Mouse (Mus musculus): ENCODE measurements around the gene Rassf8.
A peak's percentile ranks its signal among the peaks of the same experiment; 100 is the strongest.

Gene Rassf8

DNA sequence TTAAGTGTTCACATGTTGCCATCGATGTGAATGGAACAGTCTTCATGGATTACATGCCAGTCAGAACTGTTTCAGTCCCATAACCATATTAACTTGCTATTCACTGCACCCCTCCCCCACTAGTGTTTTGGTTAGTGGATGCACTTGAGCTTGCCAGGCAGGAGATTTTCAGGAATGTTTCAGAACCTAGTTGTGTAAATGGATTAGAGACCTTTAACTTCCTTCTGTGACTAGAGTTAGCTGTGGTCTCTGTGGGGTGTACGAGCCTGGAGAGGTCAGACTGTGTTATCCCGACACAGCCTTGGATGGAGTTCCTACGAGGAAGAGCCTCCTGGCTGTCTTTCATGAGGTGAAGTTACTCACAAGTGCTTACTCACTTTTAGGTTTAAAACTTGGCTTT, 29.7 kb downstream of the Rassf8 start:
- no peak for DNase-seq (ENCODE audit: extremely low spot score)

DNA sequence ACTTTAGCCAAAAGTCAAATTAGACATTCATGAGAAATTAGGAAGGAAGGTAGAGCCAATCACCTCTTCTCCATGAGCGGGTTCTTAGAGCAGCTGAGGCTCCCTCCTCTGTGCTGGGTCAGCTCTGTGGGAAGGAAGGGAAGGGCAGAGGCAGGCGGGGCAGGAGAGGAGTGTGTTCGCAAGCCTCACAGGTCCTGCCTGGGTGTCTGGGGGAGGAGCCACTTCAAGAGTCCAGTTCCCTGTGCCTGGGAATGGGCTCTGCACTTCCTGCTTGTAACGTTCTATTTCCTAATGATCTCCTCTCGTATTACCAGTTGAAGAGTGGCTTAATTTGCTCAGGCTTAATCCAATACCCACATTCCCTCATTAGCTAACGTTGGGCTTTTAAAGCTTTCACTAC, 32.8 kb downstream of the Rassf8 start:
- peak; percentile 17 for DNase-seq (ENCODE audit: extremely low spot score)

DNA sequence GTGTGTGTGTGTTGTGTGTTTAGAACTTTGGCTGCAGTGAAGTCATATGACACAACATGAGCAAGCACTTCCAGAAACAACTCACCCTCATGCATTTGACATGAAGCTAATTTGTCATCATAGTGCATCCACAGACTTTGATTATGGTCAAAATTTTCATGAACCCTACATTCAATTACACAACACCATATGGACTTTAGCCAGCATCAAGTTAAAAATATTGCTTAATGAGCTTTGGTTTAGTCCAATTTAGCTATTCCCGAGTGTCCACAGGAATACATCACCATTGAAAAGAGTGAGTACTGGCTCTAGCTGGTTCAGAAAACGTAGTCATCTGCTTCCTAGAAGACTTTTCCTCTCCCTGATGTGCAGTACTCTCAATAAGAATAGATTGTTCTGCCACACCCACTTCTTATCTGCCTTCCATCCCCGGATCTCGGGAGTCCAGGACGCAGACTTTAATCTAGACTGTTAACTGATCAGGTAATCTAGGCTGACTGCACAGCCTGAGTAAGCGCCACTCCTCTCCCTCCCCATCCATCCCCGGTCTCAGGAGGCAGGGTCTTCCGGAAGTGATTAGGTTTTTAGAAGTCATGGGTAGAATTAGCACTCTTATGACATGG, 33.7 kb downstream of the Rassf8 start:
- no peak for DNase-seq (ENCODE audit: extremely low spot score)

DNA sequence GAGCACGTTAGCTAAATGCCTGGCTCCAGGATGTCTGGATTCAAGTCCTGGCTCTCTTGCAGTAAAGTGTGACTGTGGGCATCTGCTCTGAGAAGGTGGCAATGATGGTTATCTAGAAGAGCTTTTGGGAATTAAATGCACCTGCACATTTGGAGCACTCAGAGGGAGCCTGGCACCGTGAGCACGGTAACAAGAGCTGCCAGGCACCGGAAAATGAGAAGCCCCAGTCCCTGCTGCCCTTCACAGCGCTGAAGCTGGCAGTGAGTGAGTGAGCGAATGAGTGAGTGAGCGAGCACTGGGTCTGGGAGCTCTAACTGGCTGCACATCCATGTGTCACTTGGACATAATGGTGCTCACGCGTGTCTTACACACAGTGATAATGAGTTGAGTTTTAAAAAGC, 34.7 kb downstream of the Rassf8 start:
- no peak for DNase-seq (ENCODE audit: extremely low spot score)

DNA sequence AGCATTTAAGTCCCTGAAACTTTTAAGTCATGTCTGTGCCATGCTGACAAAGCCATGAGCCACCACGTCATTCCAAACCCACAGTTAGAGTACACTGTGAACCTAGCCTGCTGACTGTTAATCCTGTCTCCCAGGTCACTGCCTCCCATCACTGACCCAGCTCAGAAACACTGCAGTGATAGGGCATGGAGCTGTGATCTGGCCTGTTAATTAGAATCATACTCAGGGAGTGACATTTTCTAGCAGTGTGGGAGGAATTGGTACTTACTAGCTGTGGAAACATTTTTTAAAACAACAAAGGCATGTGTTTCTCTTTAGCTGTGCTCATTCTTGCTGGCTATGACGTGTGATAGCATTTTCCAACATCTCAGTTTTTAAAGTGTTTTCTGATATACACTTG, 35.4 kb downstream of the Rassf8 start:
- DNase-seq (ENCODE audit: extremely low spot score), result no peak

DNA sequence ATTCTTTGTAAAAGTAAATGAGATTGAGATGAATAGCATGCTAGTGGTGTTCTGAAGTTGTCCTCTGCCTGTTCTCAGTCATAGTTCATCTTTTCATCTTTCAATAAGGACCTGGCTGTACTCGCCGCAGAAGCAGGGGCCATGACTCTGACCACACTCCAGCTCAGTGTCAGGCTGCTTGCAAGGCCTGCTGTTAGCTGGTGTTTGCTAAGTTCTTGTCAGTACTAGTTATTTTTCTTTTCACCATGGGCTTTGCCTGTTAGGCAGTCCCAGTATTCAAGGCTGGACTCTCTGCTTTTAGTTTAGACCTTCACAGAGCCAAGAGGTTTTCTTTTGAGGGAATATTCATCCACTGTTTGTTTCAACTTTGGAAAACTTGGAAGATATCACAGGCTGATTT, 40.8 kb downstream of the Rassf8 start:
- no peak for DNase-seq (ENCODE audit: extremely low spot score)

DNA sequence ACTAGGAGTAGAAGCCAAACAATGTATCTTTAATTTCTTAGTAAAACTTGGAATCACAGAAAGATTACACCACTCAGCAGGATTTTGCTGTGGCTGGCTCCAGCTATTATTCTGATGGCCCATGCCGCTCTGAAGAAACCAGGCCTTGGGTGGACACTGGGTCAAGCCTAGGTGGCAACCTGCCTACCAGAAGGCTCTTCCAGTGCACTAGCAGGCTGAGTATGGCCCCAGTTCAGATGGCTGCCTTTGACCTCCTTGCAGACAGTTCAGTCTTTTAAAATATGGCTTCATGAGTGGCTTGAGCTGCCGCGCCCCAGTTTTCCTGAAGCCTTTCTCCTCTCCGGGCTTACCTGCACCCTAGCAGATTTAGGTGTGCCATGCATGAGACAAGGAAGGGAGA, 43.2 kb downstream of the Rassf8 start:
- DNase-seq (ENCODE audit: extremely low spot score), result no peak

DNA sequence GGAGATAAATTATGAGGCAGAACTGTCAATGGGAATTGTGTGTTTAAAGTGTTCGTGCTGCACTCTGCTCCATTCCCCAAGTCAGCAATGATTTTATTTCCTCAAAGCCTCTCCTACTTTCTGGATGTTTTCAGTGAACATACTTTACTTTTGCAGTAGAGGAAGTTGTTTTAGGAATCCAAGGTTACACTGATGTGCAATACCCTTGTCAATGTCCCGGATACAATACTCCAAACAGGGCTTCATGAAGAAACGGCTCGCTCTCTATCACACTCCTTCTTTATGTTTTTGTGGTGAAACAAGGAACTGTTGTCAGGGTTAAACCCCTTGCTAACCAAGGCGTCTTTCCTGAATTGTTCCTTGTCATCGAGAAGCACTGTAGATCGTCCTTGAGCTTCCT, 45.8 kb downstream of the Rassf8 start:
- no peak for DNase-seq (ENCODE audit: extremely low spot score)

DNA sequence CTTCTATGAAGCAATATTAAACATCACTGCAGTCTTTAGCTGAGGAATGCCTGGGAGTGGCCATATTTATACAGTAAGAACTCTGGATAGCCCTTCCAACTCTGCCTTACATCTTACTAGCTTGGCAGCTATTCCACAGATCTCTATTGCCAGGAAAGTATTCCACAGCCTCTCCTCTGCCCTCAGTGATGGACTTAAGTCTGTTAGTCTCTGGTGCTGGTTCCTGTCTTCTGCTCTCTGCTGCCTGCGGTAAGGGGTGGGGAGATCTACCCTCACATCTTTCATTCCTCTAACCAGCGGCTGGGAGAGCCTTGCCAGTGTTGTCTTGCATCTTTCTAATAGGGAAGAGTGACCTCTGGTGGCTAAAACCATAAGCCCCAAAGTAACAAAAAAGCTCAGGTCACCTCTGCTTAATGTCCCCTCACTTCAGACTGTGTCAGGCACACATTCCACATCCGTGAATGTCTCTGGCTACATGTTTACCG, 46.6 kb downstream of the Rassf8 start:
- DNase-seq (ENCODE audit: extremely low spot score), result peak; percentile 59

DNA sequence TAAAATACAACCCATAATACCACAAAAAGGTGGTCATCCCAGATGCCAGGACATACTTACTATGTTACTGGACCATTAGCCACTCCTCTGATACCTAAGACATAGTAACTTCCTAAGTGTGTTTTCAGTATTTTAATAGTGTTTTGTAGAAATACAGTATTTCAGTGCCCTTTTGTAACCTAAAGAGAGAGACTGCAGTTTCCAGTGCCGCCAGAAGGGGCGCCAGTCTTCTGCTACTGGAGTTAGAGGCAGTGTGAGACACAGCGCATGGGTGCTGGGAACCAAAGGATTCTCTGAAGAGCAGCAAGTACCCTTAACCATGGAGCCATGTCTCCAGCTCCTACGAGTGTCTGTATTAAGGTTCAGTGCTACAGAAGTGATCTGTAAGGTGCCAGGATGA, 48.1 kb downstream of the Rassf8 start:
- no peak for DNase-seq (ENCODE audit: extremely low spot score)

DNA sequence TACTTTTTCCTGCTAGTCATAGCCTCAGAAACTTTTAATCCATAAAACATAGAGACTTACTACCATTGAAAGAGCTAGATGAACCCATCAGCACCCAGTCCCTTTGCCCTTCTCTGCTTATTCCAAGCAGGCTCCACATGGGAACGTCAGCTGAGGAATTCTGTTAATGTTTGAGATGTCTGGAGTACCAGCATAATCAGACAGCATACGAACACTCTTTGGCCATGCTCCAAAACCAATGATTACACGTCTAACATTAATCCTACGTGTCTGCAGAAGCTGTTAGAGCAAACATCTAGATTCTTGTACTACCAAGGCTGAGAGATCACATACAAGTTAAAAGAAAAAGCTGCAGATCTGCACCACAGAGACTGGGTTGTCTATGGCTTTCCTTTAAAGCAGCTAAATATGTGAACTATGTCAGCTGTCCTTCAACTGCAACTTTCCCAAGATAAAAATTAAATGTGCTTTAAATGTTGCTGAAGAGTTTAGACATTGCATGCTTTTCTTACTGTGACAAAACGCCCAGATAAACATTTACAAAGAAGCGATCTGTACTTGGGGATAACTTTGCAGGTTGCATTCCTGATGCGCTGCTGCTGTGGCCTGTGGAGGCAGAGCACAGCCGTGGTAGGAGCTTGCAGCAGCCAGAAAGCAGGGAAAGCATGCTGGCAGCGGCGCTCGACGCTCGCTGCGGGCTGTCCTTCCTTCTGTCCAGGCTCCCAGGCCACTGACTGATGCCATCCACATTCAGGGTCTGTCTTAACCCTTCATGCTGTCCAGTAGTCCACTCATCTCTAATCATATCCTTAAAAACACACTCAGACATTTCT, 49.9 kb downstream of the Rassf8 start:
- DNase-seq (ENCODE audit: extremely low spot score), result no peak

DNA sequence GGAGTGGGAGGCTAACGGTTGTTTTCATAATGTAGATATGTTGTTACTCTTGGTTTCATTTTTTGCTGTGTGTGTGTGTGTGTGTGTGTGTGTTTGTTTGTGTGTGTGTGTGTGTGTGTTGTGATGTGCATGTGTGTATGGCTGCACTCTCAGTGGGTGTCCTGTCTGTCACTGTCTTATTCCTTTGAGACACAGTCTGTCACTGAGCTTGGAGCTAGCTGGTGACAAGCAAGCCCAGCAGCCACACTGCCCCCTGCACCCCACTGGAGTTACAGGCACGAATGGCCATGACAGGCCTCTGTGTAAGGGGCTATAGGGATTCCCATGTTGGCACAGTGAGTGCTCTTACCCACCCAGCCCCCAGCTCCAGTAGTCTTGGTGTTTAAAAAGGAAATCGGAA, 51.1 kb downstream of the Rassf8 start:
- DNase-seq (ENCODE audit: extremely low spot score), result no peak

DNA sequence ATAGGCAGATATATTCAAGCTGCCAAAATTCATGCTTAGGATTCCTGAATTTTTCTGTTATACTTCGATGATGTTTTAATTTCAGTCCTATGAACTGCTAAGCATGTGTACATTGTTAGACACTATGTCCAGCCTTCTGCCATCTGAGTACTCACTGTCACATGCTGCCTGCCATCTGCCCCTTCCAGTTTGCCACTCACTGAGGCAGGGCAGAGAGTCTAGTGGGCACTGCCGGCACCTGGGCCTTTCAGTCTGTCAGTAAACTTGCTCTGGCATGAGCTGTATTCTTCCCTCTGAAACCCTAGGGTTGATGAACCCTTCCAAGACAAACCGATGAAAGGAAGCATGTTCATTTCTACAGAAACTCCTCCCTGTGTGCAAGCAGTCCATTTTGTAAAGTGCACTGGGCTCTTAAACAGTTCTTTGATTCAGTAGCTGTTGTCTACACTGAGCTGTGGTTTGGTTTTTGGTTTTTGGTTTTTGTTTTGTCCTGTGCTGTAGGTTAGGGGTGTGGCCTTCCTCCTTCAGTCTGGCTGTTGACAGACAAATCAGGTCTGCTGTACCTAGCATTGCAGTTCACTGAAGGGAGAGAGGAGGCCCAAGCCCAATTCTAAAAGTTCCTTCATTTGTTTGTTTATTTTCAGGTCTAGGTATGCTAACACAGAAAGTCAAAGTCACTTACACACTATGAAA, 55.4 kb downstream of the Rassf8 start:
- no peak for DNase-seq (ENCODE audit: extremely low spot score)

DNA sequence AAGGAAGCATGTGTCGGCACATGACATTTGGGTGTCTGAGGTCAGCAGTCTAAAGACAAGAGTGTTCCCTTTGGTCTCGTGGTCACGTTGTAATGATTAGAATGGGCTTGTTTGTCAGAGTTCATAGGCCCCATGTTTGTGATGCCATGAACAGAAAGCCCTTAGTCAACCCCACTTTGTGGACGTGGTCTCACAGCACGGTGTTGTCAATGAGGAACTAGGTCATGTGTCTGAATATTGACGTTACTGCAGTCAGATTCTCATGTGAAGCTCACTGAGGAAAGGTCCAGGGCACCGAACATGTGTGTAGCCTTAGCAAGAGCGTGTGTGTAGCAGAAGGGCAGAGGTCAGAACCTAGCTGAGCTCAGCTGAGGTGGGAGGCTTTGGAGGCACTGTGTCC, 56.3 kb downstream of the Rassf8 start:
- no peak for DNase-seq (ENCODE audit: extremely low spot score)

DNA sequence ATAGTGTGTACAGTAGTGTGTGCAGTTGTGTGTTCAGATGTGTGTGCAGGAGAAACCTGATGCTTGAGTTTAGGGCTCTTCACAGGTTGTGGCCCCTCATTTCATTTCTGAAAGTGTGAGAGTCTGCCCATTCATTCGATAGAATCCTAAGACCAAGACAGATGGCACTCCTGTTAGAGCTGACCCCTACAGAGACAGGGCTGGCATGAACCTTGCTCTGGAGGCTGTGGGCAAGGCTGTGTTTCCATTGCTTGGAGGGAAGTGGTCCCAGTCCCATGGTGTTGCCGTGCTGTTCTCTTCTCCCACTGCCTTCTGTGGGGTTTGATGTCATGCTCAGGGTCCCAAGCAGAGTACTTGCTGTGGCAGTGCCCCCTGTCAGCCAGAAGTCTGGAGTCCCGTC, 57.7 kb downstream of the Rassf8 start:
- no peak for DNase-seq (ENCODE audit: extremely low spot score)

DNA sequence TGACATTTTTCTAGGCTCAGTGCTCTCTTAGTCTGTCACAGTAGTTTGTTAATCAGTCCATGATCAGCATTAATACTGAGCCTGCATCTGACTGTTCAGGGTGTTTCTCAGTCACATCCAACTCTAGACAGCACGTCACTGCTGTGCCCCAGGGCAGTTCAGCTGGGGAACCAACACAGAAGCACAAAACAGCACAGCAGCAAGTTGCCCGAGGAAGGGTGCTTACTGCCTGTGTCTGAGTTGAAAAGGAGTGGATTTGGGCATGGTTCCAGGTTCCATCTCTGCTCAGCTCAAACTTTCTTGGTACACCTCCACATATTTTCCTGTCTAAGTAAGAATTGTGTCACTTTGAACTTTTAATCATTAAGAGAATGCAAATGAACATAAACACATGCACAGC, 60.2 kb downstream of the Rassf8 start:
- DNase-seq (ENCODE audit: extremely low spot score), result no peak

DNA sequence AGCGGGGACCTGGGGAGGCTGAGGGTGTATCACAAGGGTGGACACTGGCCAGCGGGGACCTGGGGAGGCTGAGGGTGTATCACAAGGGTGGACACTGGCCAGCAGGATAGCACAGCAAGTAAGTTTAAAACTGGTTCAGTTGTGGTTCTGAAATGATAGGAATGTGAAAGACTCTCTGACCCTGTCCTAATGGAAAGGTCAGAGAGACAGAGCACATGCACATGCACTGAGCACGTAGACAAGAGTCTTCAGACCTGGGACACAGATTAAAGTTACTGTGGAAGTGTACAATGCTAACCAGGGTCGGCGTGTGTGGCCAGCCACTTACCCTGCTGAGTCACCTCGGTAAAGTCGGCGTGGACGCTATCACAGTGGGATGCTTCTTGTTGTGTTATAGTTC, 61.4 kb downstream of the Rassf8 start:
- DNase-seq (ENCODE audit: extremely low spot score), result no peak

DNA sequence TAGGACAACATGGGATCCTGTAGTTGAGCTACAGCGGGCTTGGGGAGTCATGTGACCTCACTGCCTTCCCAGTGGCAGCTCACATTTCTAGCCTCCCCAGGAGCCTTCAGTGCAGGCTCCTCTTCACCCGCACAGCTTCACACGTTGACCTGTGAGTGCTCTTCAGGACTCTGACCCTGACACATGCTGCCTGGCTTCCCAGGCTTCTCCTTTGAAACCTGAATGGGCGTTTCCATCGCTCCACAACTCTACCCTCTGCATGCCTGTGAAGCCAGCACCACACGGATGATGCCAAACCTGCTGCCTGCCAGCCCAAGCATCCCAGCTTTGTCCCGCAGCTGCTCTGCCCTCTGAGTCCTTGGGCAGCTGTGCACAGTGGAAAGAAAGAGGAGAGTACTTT, 63.0 kb downstream of the Rassf8 start:
- no peak for DNase-seq (ENCODE audit: extremely low spot score)

DNA sequence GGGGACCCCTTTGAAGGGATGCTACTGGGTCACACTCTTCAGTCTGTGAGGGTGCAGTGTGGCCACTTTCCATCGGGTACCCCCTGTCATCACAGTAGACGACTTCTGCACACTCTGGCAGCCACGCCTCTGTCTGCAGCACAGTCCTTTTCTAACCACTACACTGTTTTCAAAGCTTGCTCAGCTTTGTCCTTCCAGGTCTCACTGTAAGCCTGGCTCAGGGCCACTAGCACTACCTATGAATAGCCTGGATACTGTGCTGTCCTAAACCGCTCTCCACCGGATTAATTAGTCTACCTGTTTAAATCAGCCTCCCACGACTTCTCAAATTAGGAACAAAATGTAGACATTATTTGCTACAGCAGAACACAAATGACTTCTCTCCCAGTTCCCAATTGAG, 63.5 kb downstream of the Rassf8 start:
- no peak for DNase-seq (ENCODE audit: extremely low spot score)

DNA sequence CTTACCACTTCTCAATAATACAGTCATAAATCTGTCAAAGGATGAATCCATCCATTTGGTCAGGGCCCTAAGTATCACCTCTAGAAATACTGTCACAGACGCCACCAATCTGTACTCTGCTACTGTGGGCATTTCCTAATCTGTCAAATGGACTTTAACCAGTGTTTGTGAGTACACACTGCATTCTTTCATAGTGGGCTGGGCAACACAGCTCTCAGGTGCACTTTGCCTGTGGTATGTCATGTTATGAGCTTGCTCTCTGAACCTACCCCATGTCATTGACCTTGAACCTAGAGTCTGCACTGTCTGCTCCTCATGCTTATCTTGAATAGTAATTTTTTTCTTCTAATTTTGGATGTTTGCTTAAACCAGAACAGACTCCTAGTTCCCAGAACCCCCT, 64.6 kb downstream of the Rassf8 start:
- DNase-seq (ENCODE audit: extremely low spot score), result no peak

DNA sequence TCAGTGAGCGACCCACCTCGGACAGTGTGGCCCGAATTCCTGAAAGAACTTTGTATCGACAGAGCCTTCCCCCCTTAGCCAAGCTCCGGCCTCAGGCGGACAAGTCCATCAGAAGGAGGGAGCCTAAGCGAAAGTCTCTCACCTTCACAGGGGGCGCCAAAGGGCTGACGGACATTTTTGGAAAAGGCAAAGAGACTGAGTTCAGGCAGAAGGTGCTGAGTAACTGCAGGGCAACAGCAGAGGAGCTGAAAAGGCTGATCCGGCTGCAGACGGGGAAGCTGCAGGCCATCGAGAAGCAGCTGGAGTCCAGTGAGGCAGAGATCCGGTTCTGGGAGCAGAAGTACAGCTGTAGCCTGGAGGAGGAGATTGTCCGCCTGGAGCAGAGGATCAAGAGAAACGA, 68.7 kb downstream of the Rassf8 start:
- peak; percentile 41 for DNase-seq (ENCODE audit: extremely low spot score)

DNA sequence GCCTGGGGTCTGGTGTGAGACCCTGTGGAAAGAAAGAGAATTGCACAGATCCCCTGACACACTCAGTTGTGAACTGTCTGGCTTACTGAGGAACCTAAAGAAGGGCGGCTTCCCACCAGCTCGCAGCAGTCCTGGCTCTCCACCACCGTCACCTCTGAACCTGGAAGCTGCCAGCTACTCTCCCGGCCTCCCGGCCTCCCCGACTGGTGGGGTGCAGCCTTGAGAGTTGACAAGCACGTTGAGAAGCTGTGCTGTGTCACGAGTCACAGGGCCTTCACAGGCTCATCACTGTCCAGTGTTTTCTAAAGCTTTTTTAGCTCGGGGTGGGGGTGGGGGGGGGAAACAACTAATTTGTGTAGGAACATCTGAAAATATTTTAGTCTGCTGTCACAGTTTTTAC, 72.6 kb downstream of the Rassf8 start:
- DNase-seq (ENCODE audit: extremely low spot score), result no peak

DNA sequence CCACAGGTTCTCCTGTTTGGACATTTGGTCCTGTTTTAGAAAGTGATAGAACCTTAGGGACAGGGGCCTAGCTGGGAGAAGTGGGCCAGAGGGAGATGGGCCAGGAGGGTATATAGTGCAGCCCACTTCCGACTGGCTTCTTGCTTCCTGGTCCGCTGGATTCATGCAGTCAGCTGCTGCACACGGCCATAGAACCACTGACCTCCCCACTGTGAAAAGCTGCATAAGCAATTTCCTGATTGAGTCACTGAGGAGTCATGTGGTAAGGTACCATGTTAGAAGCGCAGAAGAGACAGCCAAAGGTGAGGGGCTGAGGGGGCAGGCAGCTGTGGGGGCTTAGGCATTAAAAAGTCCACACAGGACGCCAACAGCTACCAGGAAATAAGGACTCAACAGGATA, 75.7 kb downstream of the Rassf8 start:
- no peak for DNase-seq (ENCODE audit: extremely low spot score)

Measured in embryo, embryonic 9.5 days (tissue).